Mouse (Mus musculus): ENCODE measurements at regions not wholly inside any gene's neighbourhood (a gene's known extent, or its start where the extent isn't known, plus 50 kb on each side); places are given as distances from the start of the nearest gene placed in this dataset.

GRCm38 (mm10) chr12:65386005-65386645, 160.8 kb downstream of the Wdr20rt start:
- no peak for ATAC-seq (ENCODE audit: low FRiP score)
- WGBS, result 90% methylated on average over 2 of the region's 2 CpGs
- no peak overlapping the region for H3K27ac ChIP-seq
- H3K4me3 ChIP-seq (replicated peaks), result no peak overlapping the region
- H3K9ac ChIP-seq, result no peak overlapping the region
- no peak overlapping the region for H3K4me2 ChIP-seq
- peaks cover 14% of the 10 kb centered on the region for H3K4me1 ChIP-seq
- H3K36me3 ChIP-seq (replicated peaks), result no peaks in the 10 kb centered on the region
- H3K27me3 ChIP-seq, result no peaks in the 10 kb centered on the region
- no peaks in the 10 kb centered on the region for H3K9me3 ChIP-seq

- ATAC-seq (ENCODE audit: low FRiP score), result no peak
Observed at GRCm38 (mm10) chr12:65387042-65387441, 161.7 kb downstream of the Wdr20rt start.

GRCm38 (mm10) chr12:65389512-65389911, 164.2 kb downstream of the Wdr20rt start:
- H3K4me2 ChIP-seq, result no peak overlapping the region
- H3K36me3 ChIP-seq (replicated peaks), result no peaks in the 10 kb centered on the region
- peaks cover 12% of the 10 kb centered on the region for H3K4me1 ChIP-seq
- H3K9ac ChIP-seq, result no peak overlapping the region
- no peak overlapping the region for H3K4me3 ChIP-seq (replicated peaks)
- 14% methylated on average over 2 of the region's 2 CpGs for WGBS
- H3K27me3 ChIP-seq, result no peaks in the 10 kb centered on the region
- H3K9me3 ChIP-seq, result no peaks in the 10 kb centered on the region
- no peak; the same call in 1 of the 2 replicates for ATAC-seq (ENCODE audit: low FRiP score)
- H3K27ac ChIP-seq, result no peak overlapping the region

More at GRCm38 (mm10) chr12:65387042-65387441, 161.7 kb downstream of the Wdr20rt start:
- Histone ChIP-seq H3K36me3 (replicated peaks) (no peaks in the 10 kb centered on the region), H3K4me3 (replicated peaks) (no peak overlapping the region), H3K9me3 (no peaks in the 10 kb centered on the region), H3K9ac (no peak overlapping the region), H3K27ac (no peak overlapping the region), H3K4me2 (no peak overlapping the region), H3K4me1 (peaks cover 14% of the 10 kb centered on the region), H3K27me3 (no peaks in the 10 kb centered on the region)

GRCm38 (mm10) chr12:65390330-65390729, 165.0 kb downstream of the Wdr20rt start:
- peaks cover 12% of the 10 kb centered on the region for H3K4me1 ChIP-seq
- no peaks in the 10 kb centered on the region for H3K27me3 ChIP-seq
- no peak for ATAC-seq (ENCODE audit: low FRiP score)
- H3K4me3 ChIP-seq (replicated peaks), result no peak overlapping the region
- H3K9me3 ChIP-seq, result no peaks in the 10 kb centered on the region
- H3K27ac ChIP-seq, result no peak overlapping the region
- H3K4me2 ChIP-seq, result no peak overlapping the region
- no peak overlapping the region for H3K9ac ChIP-seq
- H3K36me3 ChIP-seq (replicated peaks), result no peaks in the 10 kb centered on the region
- WGBS, result 78% methylated on average over 6 of the region's 6 CpGs

- no peak overlapping the region for H3K4me2 ChIP-seq
- 44% methylated on average over 8 of the region's 8 CpGs for WGBS
- no peak overlapping the region for H3K27ac ChIP-seq
- no peaks in the 10 kb centered on the region for H3K4me1 ChIP-seq
- no peaks in the 10 kb centered on the region for H3K9me3 ChIP-seq
- no peaks in the 10 kb centered on the region for H3K27me3 ChIP-seq
- H3K36me3 ChIP-seq (replicated peaks), result no peaks in the 10 kb centered on the region
- no peak overlapping the region for H3K4me3 ChIP-seq (replicated peaks)
- no peak overlapping the region for H3K9ac ChIP-seq
- peak; percentile 85 for ATAC-seq (ENCODE audit: low FRiP score)
Observed at GRCm38 (mm10) chr12:65401728-65402419, 176.6 kb downstream of the Wdr20rt start.

- Histone ChIP-seq H3K9me3 (no peaks in the 10 kb centered on the region), H3K27me3 (no peaks in the 10 kb centered on the region), H3K4me1 (no peaks in the 10 kb centered on the region), H3K27ac (no peak overlapping the region), H3K4me2 (no peak overlapping the region), H3K36me3 (replicated peaks) (no peaks in the 10 kb centered on the region), H3K9ac (no peak overlapping the region), H3K4me3 (replicated peaks) (no peak overlapping the region)
- WGBS, result 94% methylated on average over 2 of the region's 2 CpGs
- peak; percentile 61; the same call in 1 of the 2 replicates for ATAC-seq (ENCODE audit: low FRiP score)
Observed at GRCm38 (mm10) chr12:65403124-65403523, 177.8 kb downstream of the Wdr20rt start.

GRCm38 (mm10) chr12:65413034-65413700, 187.8 kb downstream of the Wdr20rt start:
- Histone ChIP-seq H3K36me3 (replicated peaks) (no peaks in the 10 kb centered on the region), H3K27ac (no peak overlapping the region), H3K4me2 (no peak overlapping the region), H3K4me1 (0 out of 2 replicates have a peak, but pooled peaks cover 3% of the 10 kb centered on the region), H3K27me3 (no peaks in the 10 kb centered on the region), H3K4me3 (replicated peaks) (no peak overlapping the region), H3K9me3 (no peaks in the 10 kb centered on the region), H3K9ac (no peak overlapping the region)
- ATAC-seq (ENCODE audit: low FRiP score), result 0 out of 2 replicates have a peak, but pooled peaks have one; percentile 44
- WGBS, result 79% methylated on average over 9 of the region's 9 CpGs

- Histone ChIP-seq H3K36me3 (replicated peaks) (no peaks in the 10 kb centered on the region), H3K27ac (no peak overlapping the region), H3K4me2 (no peak overlapping the region), H3K9me3 (no peaks in the 10 kb centered on the region), H3K4me1 (0 out of 2 replicates have a peak, but pooled peaks cover 3% of the 10 kb centered on the region), H3K4me3 (replicated peaks) (no peak overlapping the region), H3K9ac (no peak overlapping the region), H3K27me3 (no peaks in the 10 kb centered on the region)
- WGBS, result 39% methylated on average over 4 of the region's 4 CpGs
- ATAC-seq (ENCODE audit: low FRiP score), result peak; percentile 84
Observed at GRCm38 (mm10) chr12:65414393-65414792, 189.1 kb downstream of the Wdr20rt start.

- Histone ChIP-seq H3K36me3 (replicated peaks) (no peaks in the 10 kb centered on the region), H3K4me1 (0 out of 2 replicates have a peak, but pooled peaks cover 3% of the 10 kb centered on the region), H3K4me3 (replicated peaks) (no peak overlapping the region), H3K27ac (no peak overlapping the region), H3K9ac (no peak overlapping the region), H3K4me2 (no peak overlapping the region), H3K27me3 (no peaks in the 10 kb centered on the region), H3K9me3 (no peaks in the 10 kb centered on the region)
- no peak for ATAC-seq (ENCODE audit: low FRiP score)
- WGBS, result 83% methylated on average over 5 of the region's 5 CpGs
Observed at GRCm38 (mm10) chr12:65416909-65417308, 191.6 kb downstream of the Wdr20rt start.

- ATAC-seq (ENCODE audit: low FRiP score), result no peak
- H3K36me3 ChIP-seq (replicated peaks), result no peaks in the 10 kb centered on the region
- no peak overlapping the region for H3K27ac ChIP-seq
- WGBS, result 89% methylated on average over 7 of the region's 7 CpGs
- H3K9ac ChIP-seq, result no peak overlapping the region
- no peaks in the 10 kb centered on the region for H3K4me1 ChIP-seq
- H3K9me3 ChIP-seq, result no peaks in the 10 kb centered on the region
- H3K27me3 ChIP-seq, result no peaks in the 10 kb centered on the region
- H3K4me2 ChIP-seq, result no peak overlapping the region
- no peak overlapping the region for H3K4me3 ChIP-seq (replicated peaks)
Observed at GRCm38 (mm10) chr12:65420127-65420526, 194.8 kb downstream of the Wdr20rt start.

GRCm38 (mm10) chr12:65424506-65424905, 199.2 kb downstream of the Wdr20rt start:
- H3K27me3 ChIP-seq, result no peaks in the 10 kb centered on the region
- H3K9ac ChIP-seq, result no peak overlapping the region
- ATAC-seq (ENCODE audit: low FRiP score), result no peak
- no peaks in the 10 kb centered on the region for H3K9me3 ChIP-seq
- H3K27ac ChIP-seq, result no peak overlapping the region
- no peak overlapping the region for H3K4me2 ChIP-seq
- no peaks in the 10 kb centered on the region for H3K4me1 ChIP-seq
- 95% methylated on average over 2 of the region's 2 CpGs for WGBS
- no peaks in the 10 kb centered on the region for H3K36me3 ChIP-seq (replicated peaks)
- H3K4me3 ChIP-seq (replicated peaks), result no peak overlapping the region

- no peak for ATAC-seq (ENCODE audit: low FRiP score)
- no peaks in the 10 kb centered on the region for H3K36me3 ChIP-seq (replicated peaks)
- no peak overlapping the region for H3K9ac ChIP-seq
- no peaks in the 10 kb centered on the region for H3K9me3 ChIP-seq
- no peak overlapping the region for H3K27ac ChIP-seq
- no peak overlapping the region for H3K4me3 ChIP-seq (replicated peaks)
- WGBS, result 90% methylated on average over 2 of the region's 2 CpGs
- H3K27me3 ChIP-seq, result no peaks in the 10 kb centered on the region
- no peak overlapping the region for H3K4me2 ChIP-seq
- no peaks in the 10 kb centered on the region for H3K4me1 ChIP-seq
Observed at GRCm38 (mm10) chr12:65425440-65425839, 200.1 kb downstream of the Wdr20rt start.

Data from forebrain, embryonic 12.5 days (tissue).